Mouse (Mus musculus) olfactory bulb, adult 2 months (tissue): ENCODE data around the gene Gm49486.

Source experiments
- CTCF ChIP-seq: fragments of 200-500 bp; IDR thresholded peaks from 2 replicates; pipeline ENCODE4 v1.5.1; 2012; ENCODE audit warnings: low read depth, mild to moderate bottlenecking, low read length, moderate library complexity; ENCODE audit not compliant: insufficient read depth
- POLR2A ChIP-seq: fragments of 200-500 bp; IDR thresholded peaks from 2 replicates; pipeline ENCODE4 v1.6.1; 2012; ENCODE audit warnings: mild to moderate bottlenecking, low read depth, low read length, moderate library complexity; ENCODE audit not compliant: insufficient read depth

- TF ChIP-seq POLR2A (no peak), CTCF (no peak)
Observed at GRCm38 (mm10) chr15:79199390-79199976, 29.7 kb upstream of the Gm49486 start.
